Mouse (Mus musculus) lung, postnatal 25 days (tissue): Measurements from ENCODE around the gene Chka.

ENCODE experiments used
- DNase-seq: peaks from one replicate; pipeline ENCODE4 v3.0.0; 2022; ENCODE audit warnings: low spot score

Chka gene

GRCm38 (mm10) chr19:3889096-3889495 lies 37.5 kb downstream of the Chka start:
- DNase-seq = no peak

- no peak for DNase-seq
Observed at GRCm38 (mm10) chr19:3890181-3890580, 38.6 kb downstream of the Chka start.

- no peak for DNase-seq
Observed at GRCm38 (mm10) chr19:3893545-3894116, 42.1 kb downstream of the Chka start.

GRCm38 (mm10) chr19:3894294-3894693 lies 42.7 kb downstream of the Chka start:
- no peak for DNase-seq

- no peak for DNase-seq
Observed at GRCm38 (mm10) chr19:3895171-3895631, 43.6 kb downstream of the Chka start.

- DNase-seq = no peak
Observed at GRCm38 (mm10) chr19:3896208-3896607, 44.6 kb downstream of the Chka start.

GRCm38 (mm10) chr19:3897557-3897956 lies 46.0 kb downstream of the Chka start:
- DNase-seq = no peak

GRCm38 (mm10) chr19:3898952-3899351 lies 47.4 kb downstream of the Chka start:
- no peak for DNase-seq

- no peak for DNase-seq
Observed at GRCm38 (mm10) chr19:3899618-3900017, 48.0 kb downstream of the Chka start.

GRCm38 (mm10) chr19:3902966-3903365 lies 51.4 kb downstream of the Chka start:
- no peak for DNase-seq

GRCm38 (mm10) chr19:3903648-3904362 lies 52.2 kb downstream of the Chka start:
- DNase-seq = no peak

GRCm38 (mm10) chr19:3904363-3904675 lies 52.7 kb downstream of the Chka start:
- DNase-seq = no peak

- peak; percentile 77 for DNase-seq
Observed at GRCm38 (mm10) chr19:3905261-3905969, 53.8 kb downstream of the Chka start.

GRCm38 (mm10) chr19:3906326-3906725 lies 54.8 kb downstream of the Chka start:
- DNase-seq = no peak

GRCm38 (mm10) chr19:3906795-3907786 lies 55.5 kb downstream of the Chka start, which contains the start of gene Tcirg1:
Gene Tcirg1 (minus strand): TSS chr19:3907133.
- peak; percentile 84 for DNase-seq

GRCm38 (mm10) chr19:3907876-3908660 lies 56.5 kb downstream of the Chka start:
- no peak for DNase-seq

- DNase-seq = no peak
Observed at GRCm38 (mm10) chr19:3910206-3910605, 58.6 kb downstream of the Chka start.

- peak; percentile 99 for DNase-seq
Observed at GRCm38 (mm10) chr19:3912337-3913204, 61.0 kb downstream of the Chka start, which contains the start of gene Ndufs8. Gene Ndufs8 (minus strand): TSS chr19:3912774.

GRCm38 (mm10) chr19:3913692-3914091 lies 62.1 kb downstream of the Chka start:
- DNase-seq = no peak

- DNase-seq = no peak
Observed at GRCm38 (mm10) chr19:3914535-3914934, 63.0 kb downstream of the Chka start.
